Mouse (Mus musculus) stomach, embryonic 16.5 days (tissue): Measurements from ENCODE around the gene Clint1. TPM values are rescaled to one million over a fixed set of nuclear protein-coding genes. Genes with fewer than 3 reads are reported as not detected.
"Not testable (repeated sequence)": the region's sequence is repeated elsewhere in the genome, so short reads cannot be mapped to it uniquely, and the experiment has no call there.

Source experiments
- ATAC-seq: fragments of 200-750 bp; cut with Nextera tagmentation; 2 replicates; pipeline ENCODE4 v1.8.0; 2017; ENCODE audit warnings: moderate number of reproducible peaks, moderate TSS enrichment; ENCODE audit not compliant: insufficient read depth, low FRiP score
- H3K27ac ChIP-seq: fragments of 300-500 bp; sonication (generic); 2 replicates; pipeline ENCODE4 v1.5.1; 2014; ENCODE audit warnings: low read length
- H3K27me3 ChIP-seq: fragments of 300-500 bp; sonication (generic); 2 replicates; pipeline ENCODE4 v1.6.1; 2014; ENCODE audit warnings: low read length, control low read depth, mixed read lengths; ENCODE audit not compliant: control insufficient read depth, insufficient read depth
- H3K36me3 ChIP-seq: fragments of 300-500 bp; sonication (generic); 2 replicates; pipeline ENCODE4 v1.6.1; 2014; ENCODE audit warnings: low read length; ENCODE audit not compliant: control insufficient read depth, insufficient read depth
- H3K4me1 ChIP-seq: fragments of 300-500 bp; sonication (generic); 2 replicates; pipeline ENCODE4 v1.6.1; 2014; ENCODE audit warnings: low read length, control low read depth, mixed read lengths; ENCODE audit not compliant: control insufficient read depth, insufficient read depth
- H3K4me2 ChIP-seq: fragments of 300-500 bp; sonication (generic); 2 replicates; pipeline ENCODE4 v1.6.1; 2014; ENCODE audit warnings: low read depth, low read length, mixed read lengths
- H3K4me3 ChIP-seq: fragments of 300-500 bp; sonication (generic); replicated peaks from 2 replicates; pipeline ENCODE4 v1.5.1; 2014; ENCODE audit warnings: mild to moderate bottlenecking, low read length
- H3K9ac ChIP-seq: fragments of 300-500 bp; sonication (generic); 2 replicates; pipeline ENCODE4 v1.6.1; 2014; ENCODE audit warnings: low read length
- H3K9me3 ChIP-seq: fragments of 300-500 bp; sonication (generic); replicated peaks from 2 replicates; pipeline ENCODE4 v1.6.1; 2016; ENCODE audit warnings: low read length, control low read depth; ENCODE audit not compliant: control insufficient read depth
- WGBS: fragments of 180-500 bp; shearing (Covaris S2); extraction: QIAGEN DNeasy Blood & Tissue Kit; methylation state at CpG from one replicate; pipeline ENCODE4 v1.1.7; 2014; 5-methylcytosine and 5-hydroxymethylcytosine counted together
- polyA plus RNA-seq: library from polyadenylated mRNA; unstranded; fragments of >200 nt; fragmentation: Nextera tagmentation; extraction: Ambion mirVana; gene quantifications from 2 replicates; pipeline ENCODE4 v1.2.1, GENCODE M21; 2015

Clint1 gene
- polyA plus RNA-seq, 1 experiment from 2014 or later: 85.6 TPM

- Histone ChIP-seq H3K27ac (no peak overlapping the region), H3K9ac (no peak overlapping the region), H3K36me3 (no peaks in the 10 kb centered on the region), H3K27me3 (no peaks in the 10 kb centered on the region), H3K4me2 (no peak overlapping the region), H3K4me1 (no peaks in the 10 kb centered on the region), H3K9me3 (no peaks in the 10 kb centered on the region), H3K4me3 (no peak overlapping the region)
- 76% methylated on average over 4 of the region's 4 CpGs for WGBS
- no peak for ATAC-seq
These were observed 14.7 kb downstream of the Clint1 start for GRCm38 (mm10) chr11:45866534-45866933.

DNA sequence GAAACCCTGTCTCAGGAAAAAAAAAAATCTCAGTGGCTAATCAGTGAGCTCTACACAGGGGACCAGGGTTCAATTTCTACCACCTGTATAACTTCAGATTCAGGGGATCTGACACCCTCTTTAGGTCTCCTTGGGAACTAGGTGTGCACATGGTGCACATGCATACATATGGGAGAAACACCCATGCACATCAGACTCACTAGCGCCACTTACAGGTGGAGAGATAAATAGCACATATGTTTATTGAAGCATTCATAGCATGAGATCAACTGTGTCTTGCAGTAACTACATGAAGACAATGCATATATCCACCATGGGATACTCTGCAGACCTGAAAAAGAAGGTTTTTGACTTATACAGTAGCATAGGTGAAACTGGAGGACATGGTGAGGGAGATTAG is 21.8 kb downstream of the Clint1 start:
- no peak overlapping the region for H3K9ac ChIP-seq
- H3K4me3 ChIP-seq: no peak overlapping the region
- no peaks in the 10 kb centered on the region for H3K36me3 ChIP-seq
- 89% methylated on average over 1 of the region's 1 CpGs for WGBS
- H3K4me1 ChIP-seq: peaks cover 12% of the 10 kb centered on the region
- H3K27me3 ChIP-seq: no peaks in the 10 kb centered on the region
- no peak overlapping the region for H3K4me2 ChIP-seq
- ATAC-seq: no peak
- H3K27ac ChIP-seq: no peak overlapping the region
- H3K9me3 ChIP-seq: no peaks in the 10 kb centered on the region

- Histone ChIP-seq H3K27ac (no peak overlapping the region), H3K4me2 (no peak overlapping the region), H3K27me3 (no peaks in the 10 kb centered on the region), H3K9ac (no peak overlapping the region), H3K4me1 (peaks cover 12% of the 10 kb centered on the region), H3K9me3 (no peaks in the 10 kb centered on the region), H3K36me3 (no peaks in the 10 kb centered on the region), H3K4me3 (no peak overlapping the region)
- ATAC-seq: no peak
- 95% methylated on average over 6 of the region's 6 CpGs for WGBS
These were observed 22.4 kb downstream of the Clint1 start for GRCm38 (mm10) chr11:45874251-45874650.

DNA sequence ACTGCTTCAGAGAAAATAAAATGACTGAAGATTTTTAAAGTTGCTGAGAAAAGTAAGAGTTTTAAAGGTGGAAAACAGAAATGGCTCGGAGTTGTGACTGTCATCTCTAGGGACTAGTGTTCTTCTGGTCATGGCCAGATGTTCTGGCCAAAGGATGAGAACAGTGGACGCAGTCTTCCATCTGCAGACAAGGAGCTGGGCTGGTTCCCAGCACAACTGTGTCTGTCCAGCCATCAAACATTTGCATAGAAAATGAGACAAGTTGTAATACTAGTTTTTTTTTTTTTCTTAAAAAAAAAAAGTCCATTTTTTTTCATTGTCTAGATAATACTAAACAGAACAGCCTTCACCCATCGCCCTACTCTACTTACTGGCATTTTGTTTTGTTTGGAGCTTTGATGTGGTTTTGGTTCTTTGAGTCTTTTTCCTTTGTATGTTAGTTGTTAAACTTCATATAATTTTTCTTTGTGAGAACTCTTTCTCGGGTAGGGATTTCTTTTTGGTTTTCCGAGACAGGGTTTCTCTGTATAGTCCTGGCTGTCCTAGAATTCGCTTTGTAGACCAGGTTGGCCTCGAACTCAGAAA is 23.6 kb downstream of the Clint1 start:
- Histone ChIP-seq H3K4me3 (no peak overlapping the region), H3K4me1 (peaks cover 17% of the 10 kb centered on the region), H3K27ac (peak overlapping the region; percentile 8; the same call in 1 of the 2 replicates), H3K9me3 (no peaks in the 10 kb centered on the region), H3K9ac (no peak overlapping the region), H3K27me3 (no peaks in the 10 kb centered on the region), H3K4me2 (no peak overlapping the region), H3K36me3 (no peaks in the 10 kb centered on the region)
- 88% methylated on average over 7 of the region's 7 CpGs for WGBS
- no peak for ATAC-seq

DNA sequence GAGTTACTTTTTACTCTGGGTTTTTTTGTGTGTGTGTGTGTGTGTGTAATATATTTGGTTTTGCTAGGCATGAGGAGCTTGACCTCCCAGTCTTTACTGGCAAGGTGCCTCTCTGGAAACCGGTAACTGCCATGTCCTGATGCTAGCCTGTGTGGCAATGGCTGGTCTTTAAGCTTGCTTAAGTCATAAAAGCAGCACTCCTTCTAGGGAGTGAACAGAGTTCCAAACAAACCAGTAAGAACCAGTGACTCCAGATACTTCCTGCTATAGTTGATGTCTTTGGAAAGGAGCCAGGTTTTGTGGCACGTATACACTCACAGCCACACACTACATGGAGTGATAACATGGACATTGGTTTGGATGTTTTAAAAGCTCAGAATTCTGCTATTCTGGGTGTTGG is 24.2 kb downstream of the Clint1 start:
- H3K4me3 ChIP-seq: no peak overlapping the region
- H3K9ac ChIP-seq: no peak overlapping the region
- peak; percentile 29; the same call in 1 of the 2 replicates for ATAC-seq
- 61% methylated on average over 2 of the region's 2 CpGs for WGBS
- H3K27me3 ChIP-seq: no peaks in the 10 kb centered on the region
- peaks cover 22% of the 10 kb centered on the region for H3K4me1 ChIP-seq
- H3K4me2 ChIP-seq: no peak overlapping the region
- H3K9me3 ChIP-seq: no peaks in the 10 kb centered on the region
- no peaks in the 10 kb centered on the region for H3K36me3 ChIP-seq
- no peak overlapping the region for H3K27ac ChIP-seq

- not testable (repeated sequence) for H3K4me2 ChIP-seq
These were observed 27.5 kb downstream of the Clint1 start for GRCm38 (mm10) chr11:45879366-45879765.

DNA sequence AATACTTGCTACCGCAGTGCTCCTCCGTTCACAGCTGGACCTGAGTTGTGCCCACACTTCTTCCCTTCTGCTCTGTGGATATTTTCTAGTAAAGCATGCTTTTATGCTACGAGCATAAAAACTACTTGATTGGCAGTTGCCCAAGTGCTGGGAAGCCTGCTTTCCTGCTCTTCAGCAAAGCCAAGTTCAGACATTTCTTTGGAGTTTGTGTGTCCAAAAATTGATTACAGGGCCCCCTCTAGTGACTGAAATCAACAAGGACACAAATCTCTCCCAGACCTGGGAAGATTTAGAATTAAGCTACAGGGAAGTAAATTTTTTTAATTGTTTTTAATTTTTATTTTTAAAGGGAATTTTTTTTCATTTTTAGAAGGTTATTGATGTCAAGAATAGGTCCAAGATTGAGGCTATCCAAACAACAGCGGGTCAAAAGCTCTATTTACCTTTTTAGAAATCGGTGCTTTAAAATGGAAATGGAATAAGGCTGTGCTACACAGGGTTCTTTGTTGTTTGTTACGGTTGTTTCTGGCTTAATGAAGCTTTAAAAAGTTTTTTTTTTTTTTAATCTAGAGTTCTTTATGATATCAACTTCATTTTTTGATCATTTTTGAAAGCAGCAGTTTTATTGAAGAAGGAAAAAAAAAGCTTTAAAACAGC is 29.3 kb downstream of the Clint1 start:
- no peaks in the 10 kb centered on the region for H3K9me3 ChIP-seq
- no peak; the same call in 1 of the 2 replicates for ATAC-seq
- H3K9ac ChIP-seq: no peak overlapping the region
- 52% methylated on average over 6 of the region's 6 CpGs for WGBS
- H3K27me3 ChIP-seq: no peaks in the 10 kb centered on the region
- H3K36me3 ChIP-seq: no peaks in the 10 kb centered on the region
- no peak overlapping the region for H3K4me3 ChIP-seq
- H3K27ac ChIP-seq: 0 out of 2 replicates have a peak overlapping the region, but pooled peaks have one; percentile 29
- no peak overlapping the region for H3K4me2 ChIP-seq
- H3K4me1 ChIP-seq: peaks cover 23% of the 10 kb centered on the region

More at GRCm38 (mm10) chr11:45879366-45879765, 27.5 kb downstream of the Clint1 start:
- not testable (repeated sequence) for H3K4me3 ChIP-seq, H3K36me3 ChIP-seq, H3K9me3 ChIP-seq, H3K9ac ChIP-seq, H3K27ac ChIP-seq, H3K27me3 ChIP-seq, ATAC-seq
- WGBS: 77% methylated on average over 4 of the region's 4 CpGs
- peaks cover 23% of the 10 kb centered on the region for H3K4me1 ChIP-seq

DNA sequence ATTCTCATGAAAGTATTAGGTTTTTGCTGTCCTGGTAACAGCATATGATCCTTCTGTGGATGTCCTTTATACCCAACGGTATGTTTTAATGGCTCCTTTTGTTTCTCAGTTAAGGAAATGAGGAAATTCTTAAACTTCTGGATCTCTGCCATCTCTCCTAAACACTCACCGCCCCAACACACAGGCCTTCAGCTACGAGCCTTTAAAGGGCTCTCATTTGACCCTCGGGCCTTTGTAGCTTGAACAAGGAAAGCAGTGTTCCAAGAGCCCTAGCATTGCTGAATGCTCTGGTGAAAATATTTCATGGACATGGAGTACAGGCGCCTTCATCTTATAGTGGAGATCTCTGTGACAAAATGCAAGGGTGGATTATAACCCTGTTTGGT is 29.8 kb downstream of the Clint1 start:
- Histone ChIP-seq H3K4me3 (no peak overlapping the region), H3K4me1 (peaks cover 23% of the 10 kb centered on the region), H3K4me2 (no peak overlapping the region), H3K9ac (no peak overlapping the region), H3K9me3 (no peaks in the 10 kb centered on the region), H3K27ac (peak overlapping the region; percentile 35), H3K36me3 (no peaks in the 10 kb centered on the region), H3K27me3 (no peaks in the 10 kb centered on the region)
- ATAC-seq: peak; percentile 52; the same call in 1 of the 2 replicates
- WGBS: 31% methylated on average over 5 of the region's 5 CpGs

- no peak for ATAC-seq
- no peak overlapping the region for H3K4me2 ChIP-seq
- no peaks in the 10 kb centered on the region for H3K9me3 ChIP-seq
- peak overlapping the region; percentile 33; the same call in 1 of the 2 replicates for H3K27ac ChIP-seq
- WGBS: 44% methylated on average over 8 of the region's 8 CpGs
- H3K36me3 ChIP-seq: no peaks in the 10 kb centered on the region; the same call in 1 of the 2 replicates
- H3K9ac ChIP-seq: no peak overlapping the region
- no peaks in the 10 kb centered on the region for H3K27me3 ChIP-seq
- H3K4me1 ChIP-seq: peaks cover 20% of the 10 kb centered on the region
- no peak overlapping the region for H3K4me3 ChIP-seq
These were observed 31.6 kb downstream of the Clint1 start for GRCm38 (mm10) chr11:45883270-45883931.
